Mouse (Mus musculus): ENCODE results near the gene Ankub1.

The Ankub1 gene

GRCm38 (mm10) chr3:57692719-57693118 is at the start of gene Ankub1:
TSS of gene Ankub1 (minus strand) at chr3:57692799.
- no peak for DNase-seq (ENCODE audit: low read depth, low spot score)

GRCm38 (mm10) chr3:57739830-57740229 is 47.2 kb upstream of the Ankub1 start:
- no peak for DNase-seq (ENCODE audit: low read depth, low spot score)

- DNase-seq (ENCODE audit: low read depth, low spot score): peak; percentile 70
These were observed 44.0 kb upstream of the Ankub1 start for GRCm38 (mm10) chr3:57736419-57737095.

- DNase-seq (ENCODE audit: low read depth, low spot score): peak; percentile 98
These were observed 43.1 kb upstream of the Ankub1 start, which contains the start of gene Rnf13 for GRCm38 (mm10) chr3:57735511-57736370. TSS of gene Rnf13 (plus strand) at chr3:57736062.

- DNase-seq (ENCODE audit: low read depth, low spot score): no peak
These were observed 39.8 kb upstream of the Ankub1 start for GRCm38 (mm10) chr3:57732206-57732915.

- no peak for DNase-seq (ENCODE audit: low read depth, low spot score)
These were observed 21.6 kb upstream of the Ankub1 start for GRCm38 (mm10) chr3:57714151-57714550.

GRCm38 (mm10) chr3:57696779-57697178 is 4.2 kb upstream of the Ankub1 start:
- DNase-seq (ENCODE audit: low read depth, low spot score): no peak

GRCm38 (mm10) chr3:57696249-57696648 is 3.6 kb upstream of the Ankub1 start:
- DNase-seq (ENCODE audit: low read depth, low spot score): no peak

- DNase-seq (ENCODE audit: low read depth, low spot score): no peak
These were observed 827 bp downstream of the Ankub1 start for GRCm38 (mm10) chr3:57691772-57692171.

- DNase-seq (ENCODE audit: low read depth, low spot score): peak; percentile 9
These were observed 14.8 kb downstream of the Ankub1 start for GRCm38 (mm10) chr3:57677786-57678185.

GRCm38 (mm10) chr3:57674075-57674474 is 18.5 kb downstream of the Ankub1 start:
- DNase-seq (ENCODE audit: low read depth, low spot score): no peak

- no peak for DNase-seq (ENCODE audit: low read depth, low spot score)
These were observed 19.0 kb downstream of the Ankub1 start for GRCm38 (mm10) chr3:57673586-57673985.

GRCm38 (mm10) chr3:57667054-57667723 is 25.4 kb downstream of the Ankub1 start:
- peak; percentile 90 for DNase-seq (ENCODE audit: low read depth, low spot score)

GRCm38 (mm10) chr3:57665880-57666279 is 26.7 kb downstream of the Ankub1 start:
- DNase-seq (ENCODE audit: low read depth, low spot score): no peak

GRCm38 (mm10) chr3:57664682-57665081 is 27.9 kb downstream of the Ankub1 start:
- DNase-seq (ENCODE audit: low read depth, low spot score): no peak

- peak; percentile 86 for DNase-seq (ENCODE audit: low read depth, low spot score)
These were observed 28.9 kb downstream of the Ankub1 start for GRCm38 (mm10) chr3:57663731-57664130.

- no peak for DNase-seq (ENCODE audit: low read depth, low spot score)
These were observed 34.0 kb downstream of the Ankub1 start for GRCm38 (mm10) chr3:57658608-57659007.

- DNase-seq (ENCODE audit: low read depth, low spot score): no peak
These were observed 39.0 kb downstream of the Ankub1 start for GRCm38 (mm10) chr3:57653646-57654045.

- no peak for DNase-seq (ENCODE audit: low read depth, low spot score)
These were observed 40.1 kb downstream of the Ankub1 start for GRCm38 (mm10) chr3:57652485-57652884.

- no peak for DNase-seq (ENCODE audit: low read depth, low spot score)
These were observed 40.7 kb downstream of the Ankub1 start for GRCm38 (mm10) chr3:57651865-57652259.

- peak; percentile 89 for DNase-seq (ENCODE audit: low read depth, low spot score)
These were observed 41.3 kb downstream of the Ankub1 start, which contains the start of gene Commd2 for GRCm38 (mm10) chr3:57651231-57651864. TSS of gene Commd2 (minus strand) at chr3:57651715.

Data from 3T3-L1 (cell line).